Mouse (Mus musculus): ENCODE results near the gene Igfbp7.

GRCm38 (mm10) chr5:77380321-77380901, 27.4 kb downstream of the Igfbp7 start:
- no peak for TF ChIP-seq CTCF (IDR thresholded peaks at IDR 0.05; ENCODE audit: low read depth)
- no peak for TF ChIP-seq EP300 (optimal IDR thresholded peaks at IDR 0.05)

Data from stomach, postnatal 0 days (tissue).